Mouse (Mus musculus): ENCODE data around the gene Smim11.
A peak's percentile ranks its signal among the peaks of the same experiment; 100 is the strongest.

Gene Smim11

DNA sequence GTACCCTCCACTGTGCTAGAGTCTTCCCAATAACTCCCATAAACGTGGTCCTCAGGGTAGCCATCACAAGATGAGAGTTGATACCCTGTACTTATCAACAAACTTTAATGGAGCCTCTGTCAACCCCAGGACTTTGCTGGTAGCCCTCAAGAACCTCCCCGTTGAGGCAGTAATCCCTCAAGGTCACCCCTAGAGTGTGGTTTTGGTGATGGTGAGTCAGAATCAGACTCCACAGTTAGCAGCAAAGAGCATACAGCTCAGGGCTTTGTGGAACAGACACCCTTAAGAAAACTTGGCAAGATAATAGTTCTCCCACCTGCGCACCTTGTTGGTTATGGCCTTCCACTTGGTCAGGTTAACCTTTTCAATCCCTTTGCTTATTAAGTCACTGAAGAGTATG is 19.3 kb downstream of the Smim11 start:
- DNase-seq: no peak

DNA sequence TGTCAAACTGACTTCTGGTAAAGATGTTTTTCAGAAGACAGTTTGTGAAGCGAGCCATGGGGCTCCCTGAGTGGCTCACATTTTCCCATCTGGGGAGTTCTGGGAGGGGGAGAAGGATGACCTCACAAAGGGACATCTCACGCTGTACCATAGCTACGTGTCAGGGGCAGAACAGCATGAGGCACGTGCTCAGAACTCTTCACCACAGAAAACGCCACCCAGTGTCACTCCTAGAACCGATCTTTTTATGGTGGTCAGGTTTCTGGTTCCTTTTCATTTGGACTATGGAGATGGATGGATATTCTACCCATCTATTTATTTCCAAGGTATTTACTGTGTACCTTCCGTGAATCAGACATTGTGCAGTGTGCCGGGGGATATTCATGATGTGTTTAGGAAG is 20.3 kb downstream of the Smim11 start, which contains the start of gene Fam243:
Gene Fam243 (minus strand): TSS at position 101 of the 400 bp plus-strand sequence.
- DNase-seq: no peak

DNA sequence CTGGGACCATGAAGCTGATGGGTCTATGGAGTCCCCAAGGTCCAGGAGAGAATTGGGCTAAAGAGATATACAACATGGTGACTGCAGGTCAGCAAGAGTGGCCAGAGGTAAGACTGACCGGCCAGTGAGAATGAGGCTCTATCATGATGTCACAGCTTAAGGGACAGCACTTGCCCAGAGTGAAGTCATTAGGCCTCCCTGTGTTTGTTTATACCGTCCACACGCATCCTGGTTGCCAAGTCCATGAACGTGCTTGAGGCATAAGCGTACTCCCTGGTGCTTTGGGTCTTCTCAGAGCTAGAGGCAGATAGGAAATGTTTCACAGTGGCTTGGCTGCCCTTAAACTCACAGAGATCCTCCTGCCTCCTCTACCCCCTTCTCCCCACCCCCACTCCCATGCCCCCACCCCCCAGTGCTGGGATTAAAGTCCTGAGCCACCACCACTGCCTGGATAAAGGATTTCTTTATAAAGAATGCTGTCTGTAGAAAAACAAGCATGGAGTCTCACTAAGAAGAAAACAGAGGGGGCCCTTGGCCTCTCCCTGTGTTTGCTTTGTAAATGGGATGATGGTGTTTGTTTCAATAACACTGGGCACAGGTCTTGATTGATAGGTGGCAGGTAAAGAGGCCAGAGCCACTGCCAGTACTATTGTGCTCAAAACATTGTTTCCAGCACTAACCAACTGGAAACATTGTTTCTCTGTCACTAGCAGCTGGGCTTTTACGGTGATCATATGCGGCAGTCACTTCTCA is 23.4 kb downstream of the Smim11 start:
- no peak for DNase-seq

DNA sequence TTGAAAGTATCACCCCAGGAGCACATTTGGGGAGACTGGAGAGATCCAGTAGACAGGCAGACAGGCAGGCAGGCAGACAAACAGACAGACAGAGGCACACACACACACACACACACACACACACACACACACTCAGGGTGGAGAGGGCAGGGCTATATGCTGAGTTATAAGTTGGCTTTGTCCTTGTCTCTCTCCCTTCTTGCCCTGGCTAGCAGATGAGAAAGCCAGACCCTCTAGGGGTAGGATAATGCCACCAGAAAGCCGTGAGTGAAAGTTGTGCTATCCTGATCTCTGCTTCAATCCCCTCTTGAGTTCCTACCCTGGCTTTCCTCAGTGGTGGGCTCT is 23.9 kb downstream of the Smim11 start:
- DNase-seq: no peak

DNA sequence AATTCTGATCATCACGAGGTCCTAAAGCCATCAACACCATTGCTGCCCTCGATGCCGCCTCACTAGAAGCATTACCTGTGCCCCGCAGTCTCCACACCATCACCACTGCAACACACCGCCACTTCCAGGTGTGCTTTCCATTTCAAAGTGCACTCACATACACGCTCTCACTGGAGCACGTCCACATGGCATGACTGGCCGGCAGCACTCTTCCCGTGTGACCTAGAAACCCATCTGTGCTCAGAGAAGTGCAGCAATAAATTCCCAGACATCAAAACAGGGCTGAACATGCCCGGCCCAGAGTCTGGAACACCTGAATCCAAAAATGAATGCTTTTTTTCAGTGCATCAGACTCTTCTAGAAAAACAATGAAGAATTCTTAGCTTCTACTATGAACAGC is 26.8 kb downstream of the Smim11 start:
- DNase-seq: no peak

DNA sequence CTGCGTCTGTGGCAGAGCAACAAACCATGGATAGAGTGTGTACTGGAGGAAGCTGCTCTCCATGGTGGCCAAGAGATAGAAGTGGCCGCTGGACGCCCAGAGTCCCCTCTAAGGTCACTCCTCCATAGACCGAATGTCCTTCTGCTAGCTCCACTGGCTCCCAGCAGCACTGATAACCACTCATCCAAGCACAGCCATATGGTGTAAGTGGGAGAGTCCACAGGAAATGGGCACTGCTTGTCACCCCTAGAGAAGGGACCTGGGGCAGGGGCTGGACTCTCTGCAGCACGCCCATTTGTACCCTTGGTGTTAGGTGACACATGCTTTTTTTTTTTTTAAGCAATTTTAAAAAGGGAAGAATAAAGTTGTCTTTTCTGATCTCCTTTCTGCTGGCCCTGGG is 29.9 kb downstream of the Smim11 start:
- no peak for DNase-seq

DNA sequence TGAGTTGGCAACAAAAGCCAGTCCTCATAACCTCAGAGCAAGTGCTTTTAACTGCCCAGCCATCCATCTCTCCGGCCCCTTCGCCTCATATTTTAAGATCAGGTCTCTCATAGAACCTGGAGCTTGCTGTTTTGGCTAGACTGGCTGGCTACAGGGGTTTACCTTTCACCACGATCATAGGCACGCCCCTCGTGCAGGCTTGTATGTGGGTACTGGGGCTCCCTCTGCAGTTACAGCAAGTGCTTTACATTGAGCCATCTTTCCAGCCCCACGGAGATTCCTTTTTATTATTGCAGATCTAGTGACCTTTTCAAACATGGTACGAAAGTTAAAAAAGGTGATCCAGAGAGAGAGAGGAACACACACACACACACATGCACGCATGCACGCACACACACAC is 33.5 kb downstream of the Smim11 start:
- DNase-seq: no peak

DNA sequence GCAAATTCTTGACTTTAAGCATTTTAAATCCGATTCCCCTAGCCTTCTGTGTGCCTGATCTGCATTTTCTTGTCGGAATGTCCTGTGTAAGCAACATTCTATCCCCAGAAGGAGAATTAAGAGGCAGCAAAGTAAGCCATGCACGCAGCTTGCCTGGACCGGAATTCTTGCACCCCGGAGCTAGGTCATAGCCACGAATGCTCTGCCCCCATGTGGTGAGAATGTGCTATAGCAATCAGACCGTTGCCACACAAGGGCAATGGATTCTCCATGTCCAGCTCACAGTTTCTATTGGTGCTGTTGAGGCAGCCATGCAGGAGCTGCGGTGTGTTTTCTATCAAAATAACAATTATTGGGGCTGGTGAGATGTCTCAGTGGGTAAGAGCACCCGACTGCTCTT is 35.2 kb downstream of the Smim11 start:
- peak; percentile 68 for DNase-seq

DNA sequence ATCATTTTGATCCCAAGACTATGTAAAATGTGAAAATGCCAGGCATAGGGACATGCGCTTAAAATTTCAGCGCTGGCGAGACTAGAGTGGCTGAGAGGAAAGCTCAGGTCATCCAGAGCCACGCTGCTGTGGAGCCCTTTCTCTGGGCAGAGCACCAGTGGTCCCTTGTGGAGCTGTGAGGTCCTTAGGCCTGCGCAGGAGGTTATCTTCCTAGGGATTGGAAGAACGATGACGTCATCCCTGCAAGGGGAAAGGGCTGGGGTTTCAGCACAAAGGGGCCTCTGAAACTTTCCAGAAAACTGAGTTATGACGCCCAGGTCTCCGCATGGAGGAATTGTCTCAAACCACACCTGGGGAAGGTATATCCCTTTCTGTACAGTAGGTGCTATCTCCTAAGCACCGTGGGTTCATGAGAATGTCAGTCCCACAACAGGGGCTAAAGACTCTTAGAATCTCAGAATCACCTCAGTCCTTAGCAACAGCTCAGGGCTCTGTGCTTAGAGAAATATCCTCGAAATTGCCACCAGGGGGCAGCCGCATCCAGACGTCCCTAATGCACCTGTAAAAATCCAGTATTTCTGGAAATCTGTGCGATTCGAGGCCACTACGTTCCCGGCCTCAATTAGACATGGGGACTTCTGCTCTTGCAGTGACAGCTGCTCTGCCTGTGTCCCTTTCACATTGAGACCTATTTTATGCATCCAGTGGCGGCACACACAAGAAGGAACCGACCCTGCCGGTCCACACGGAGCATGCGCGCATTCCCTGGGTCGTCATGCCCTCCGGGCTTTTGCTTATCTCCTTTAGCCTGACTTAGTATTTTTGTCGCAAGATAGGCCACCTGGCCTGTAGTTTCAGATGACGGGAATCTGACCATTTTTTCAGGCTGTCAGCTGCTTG is 39.8 kb downstream of the Smim11 start:
- peak; percentile 76 for DNase-seq

DNA sequence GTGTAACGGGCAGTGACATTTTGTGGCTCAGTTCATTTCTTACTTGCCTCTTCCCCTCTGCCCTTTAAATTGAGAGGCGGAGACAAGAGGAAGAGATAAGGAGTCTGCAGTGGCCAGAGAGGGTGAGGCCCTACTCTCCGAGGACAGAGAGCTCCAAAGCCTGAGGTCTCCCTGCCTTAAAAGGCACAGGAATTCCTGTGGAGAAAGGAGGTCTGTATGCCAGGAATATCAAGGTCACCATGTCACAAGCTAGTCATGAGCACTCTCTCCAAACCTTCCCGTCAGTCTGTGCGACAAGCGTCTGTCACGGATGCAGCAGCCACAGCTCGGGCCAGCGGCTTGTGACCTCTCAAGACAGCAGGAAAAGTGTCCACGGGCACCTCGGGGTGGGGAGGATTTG is 44.1 kb downstream of the Smim11 start:
- DNase-seq: no peak

DNA sequence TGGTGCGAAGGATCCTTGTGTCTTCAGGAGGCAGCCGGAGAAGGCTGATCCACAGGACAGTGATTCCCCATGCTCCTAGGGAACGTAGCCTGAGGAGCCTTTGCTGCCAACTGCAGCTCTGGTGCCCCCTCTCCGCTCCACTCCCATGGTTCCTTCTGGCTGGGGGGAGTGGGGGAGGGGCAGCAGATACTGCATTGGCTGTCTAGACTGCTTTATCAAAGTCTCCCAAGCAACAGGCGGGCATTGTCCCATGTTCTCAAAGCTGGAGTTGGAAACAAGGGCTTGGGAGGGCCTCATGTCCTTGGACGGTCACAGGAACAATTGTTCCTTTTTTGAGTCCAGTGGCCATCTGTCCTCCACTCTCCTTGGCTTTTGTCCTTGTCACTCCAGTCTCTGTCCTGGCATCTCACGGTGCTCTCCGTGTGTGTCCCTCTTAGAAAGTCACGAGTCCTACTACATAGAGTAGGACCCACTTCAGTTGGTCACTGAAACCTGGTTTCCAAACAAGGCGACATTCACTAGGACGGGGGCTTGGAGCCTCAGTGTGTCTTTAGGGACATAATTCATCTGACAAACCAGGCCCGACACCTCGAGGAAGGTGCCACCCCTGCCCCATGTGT is 45.3 kb downstream of the Smim11 start:
- DNase-seq: peak; percentile 35

DNA sequence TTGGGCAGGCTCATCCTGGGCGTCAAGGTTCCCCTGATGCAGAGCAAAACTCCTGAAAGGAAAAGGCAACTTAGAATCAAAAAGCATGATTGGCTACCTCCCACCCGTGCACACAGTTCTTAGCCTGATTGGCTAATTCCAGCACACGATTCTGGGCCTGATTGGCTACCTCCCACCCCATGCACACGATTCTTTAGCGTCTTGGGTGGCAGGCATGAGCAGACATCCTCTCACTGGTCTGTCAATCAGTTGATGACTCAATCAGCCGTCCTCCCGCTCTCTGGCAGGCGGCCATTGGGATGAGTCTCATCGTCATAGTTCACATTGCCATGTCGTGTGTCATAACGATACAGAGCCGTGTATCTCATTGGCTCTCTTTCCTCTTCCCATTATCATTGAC is 47.9 kb downstream of the Smim11 start:
- no peak for DNase-seq

DNA sequence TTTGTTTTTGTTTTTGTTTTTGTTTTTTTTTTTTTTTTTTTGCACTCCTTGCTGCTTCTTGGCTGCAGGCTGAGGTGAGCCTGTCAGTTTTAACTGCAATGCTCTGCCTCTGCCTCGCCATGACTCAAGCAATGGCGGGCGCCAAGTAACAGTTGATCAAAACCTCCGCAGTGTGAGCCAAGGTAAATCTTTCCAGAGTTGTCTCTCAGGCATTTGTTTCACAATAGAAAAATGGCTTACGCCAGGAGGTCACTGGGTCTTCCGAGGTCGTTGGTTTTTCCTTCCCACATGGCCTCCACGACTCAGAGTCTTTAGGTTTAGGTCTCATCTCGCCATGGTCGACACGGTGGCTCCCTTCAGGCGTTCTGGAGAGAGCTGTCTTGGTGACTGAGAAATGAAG is 52.2 kb downstream of the Smim11 start:
- DNase-seq: no peak

DNA sequence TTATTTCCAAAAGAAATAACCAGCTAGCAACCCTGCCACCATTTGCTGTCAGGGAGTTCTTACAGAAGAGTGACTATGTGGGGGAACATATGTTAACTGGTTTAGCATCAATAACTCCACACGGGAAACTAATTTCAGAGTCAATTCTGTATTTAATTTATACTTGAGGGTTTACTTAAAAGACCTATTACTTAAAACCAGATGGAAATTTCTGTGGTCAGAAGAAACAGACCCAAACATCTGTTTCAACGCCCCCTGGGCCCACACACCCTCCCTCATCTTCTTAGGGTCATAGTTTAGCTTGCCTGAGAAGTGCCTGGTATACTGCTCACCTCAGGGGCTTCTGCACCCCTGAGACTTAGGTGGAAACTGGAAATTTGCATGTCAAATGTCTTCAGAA is 52.8 kb downstream of the Smim11 start:
- DNase-seq: no peak

DNA sequence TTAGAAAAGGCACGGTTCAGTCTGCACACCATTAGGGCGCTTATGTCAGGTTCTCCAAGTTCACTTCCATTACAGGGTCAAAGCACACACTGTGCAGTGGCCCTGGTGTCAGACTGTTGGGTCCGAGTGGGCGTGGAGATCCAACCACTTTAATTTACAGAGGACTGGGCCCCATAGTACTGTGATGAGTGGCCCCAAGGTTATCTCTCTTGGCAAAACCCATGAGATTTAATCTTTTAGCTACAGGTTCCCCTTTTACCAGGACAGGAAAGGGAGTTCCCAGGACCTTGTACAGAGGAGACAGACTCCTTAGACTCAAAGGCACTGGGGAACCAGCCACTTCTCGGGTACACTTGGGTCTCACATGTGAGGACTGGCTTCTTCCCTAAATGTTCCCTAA is 54.3 kb downstream of the Smim11 start:
- no peak for DNase-seq

DNA sequence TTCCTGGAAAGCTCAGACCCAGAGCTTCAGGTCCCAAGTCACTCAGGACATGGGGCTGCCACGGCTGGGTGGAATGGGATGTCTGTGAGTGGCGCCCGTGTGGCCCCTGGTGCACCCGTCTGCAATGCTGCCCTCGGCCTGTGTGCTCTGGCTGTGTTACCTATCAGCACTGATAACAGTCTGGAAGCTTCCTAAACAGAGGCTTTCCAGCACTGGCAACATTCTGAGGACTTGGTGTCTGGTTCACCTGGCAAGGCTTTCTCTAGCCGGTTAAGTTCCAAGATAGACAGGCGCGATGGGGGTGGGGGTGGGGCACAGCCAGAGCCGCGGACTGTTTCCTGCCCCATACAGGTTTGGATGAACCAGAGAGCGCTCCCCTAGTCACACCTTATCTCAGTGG is 54.9 kb downstream of the Smim11 start:
- no peak for DNase-seq

DNA sequence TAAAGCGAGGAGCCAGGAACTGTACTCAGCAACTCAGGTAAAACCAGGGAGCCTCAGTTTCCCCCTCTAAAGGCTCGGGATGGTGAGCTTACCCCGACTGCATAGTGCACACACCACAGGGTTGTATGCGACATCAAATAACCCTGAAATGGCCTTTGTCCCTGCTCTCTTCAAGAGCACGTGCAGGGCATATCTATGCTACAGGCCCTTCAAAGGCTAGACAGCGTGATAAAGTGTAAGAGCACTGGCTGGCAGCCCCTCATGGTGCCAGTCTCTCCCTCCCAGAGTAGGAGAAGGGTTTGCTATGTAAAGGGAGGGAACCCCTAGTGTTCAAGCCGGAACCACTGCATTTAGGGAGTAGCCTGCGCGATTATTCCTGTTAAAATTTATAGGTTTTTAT is 55.9 kb downstream of the Smim11 start:
- no peak for DNase-seq

DNA sequence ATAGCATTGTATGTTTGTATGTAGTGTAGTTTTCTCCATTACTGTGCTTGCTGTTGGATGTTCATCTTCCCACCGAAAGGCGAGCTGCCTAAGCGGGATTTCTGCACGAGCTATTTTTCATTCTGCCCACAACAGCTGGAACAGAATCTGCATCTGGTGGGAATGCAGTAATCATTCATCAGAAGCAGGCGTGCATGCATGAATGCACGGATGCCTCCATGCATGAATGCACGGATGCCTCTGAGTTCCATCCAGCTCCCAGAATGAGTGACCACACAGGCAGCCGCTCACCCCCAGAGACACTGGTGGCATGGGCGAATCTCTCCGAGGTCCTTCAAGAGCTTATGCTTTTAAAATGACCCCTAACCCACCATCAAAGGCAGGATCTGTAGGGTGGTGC is 56.5 kb downstream of the Smim11 start:
- DNase-seq: no peak

DNA sequence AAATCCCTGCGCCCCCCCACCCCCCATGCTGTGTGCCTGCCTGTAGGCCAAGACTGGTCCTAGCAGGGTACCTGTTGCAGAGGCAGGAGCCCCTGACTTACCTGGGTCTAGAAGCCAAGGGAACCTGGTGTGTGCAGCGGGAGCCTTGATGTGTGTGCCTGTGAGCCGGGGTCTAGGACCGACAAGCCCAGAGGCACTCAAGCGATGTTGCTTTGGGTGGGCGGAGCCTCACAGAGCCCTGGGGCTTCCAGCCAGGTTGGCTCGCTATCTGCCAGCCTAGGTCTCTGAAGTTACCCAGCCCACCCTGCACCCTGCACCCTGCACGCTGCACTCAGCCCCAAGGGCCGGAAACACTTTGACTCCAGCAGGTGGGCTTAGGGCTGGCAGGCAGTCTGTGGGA is 57.6 kb downstream of the Smim11 start:
- no peak for DNase-seq

DNA sequence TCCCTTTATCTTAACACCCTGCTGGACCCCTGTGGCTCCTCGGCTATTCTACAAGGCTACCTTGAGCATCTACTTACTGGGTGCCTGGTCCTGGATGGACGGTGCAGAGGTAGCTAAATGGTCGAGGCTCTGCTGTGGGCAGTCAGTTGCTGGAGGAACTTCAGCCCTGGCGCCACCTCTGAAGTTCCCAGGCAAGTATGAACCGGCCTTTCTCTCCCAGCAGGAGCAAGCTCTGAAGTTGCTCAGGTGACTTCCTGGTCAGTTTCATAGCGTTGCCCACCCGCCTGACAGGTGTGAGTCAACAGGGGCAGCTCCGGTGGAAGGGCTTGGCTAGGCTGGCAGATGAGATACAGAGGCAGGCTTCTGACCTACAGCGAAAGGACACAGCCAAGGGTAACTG is 58.1 kb downstream of the Smim11 start, which contains the start of gene Kcne1:
Gene Kcne1 (minus strand): TSS at position 240 of the 400 bp plus-strand sequence.
- DNase-seq: no peak

DNA sequence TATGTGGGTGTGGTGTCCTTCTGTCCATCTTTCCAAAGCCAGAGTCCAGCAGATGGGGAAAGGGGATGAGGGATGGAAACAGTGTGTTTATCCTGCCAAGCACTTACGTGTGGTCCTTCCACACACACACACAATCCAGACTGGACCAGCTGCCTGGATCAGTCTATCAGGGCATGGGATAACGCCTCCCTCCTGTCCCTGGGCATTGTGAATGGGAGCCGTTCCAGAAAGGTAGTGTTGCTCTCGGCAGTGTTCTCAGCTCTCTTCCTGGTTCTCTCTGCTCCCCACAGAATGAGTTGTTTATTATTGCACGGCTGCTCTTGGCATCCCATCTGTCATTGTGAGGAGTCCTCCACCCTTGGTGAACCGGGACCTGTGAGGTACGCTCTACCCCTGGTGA is 59.6 kb downstream of the Smim11 start:
- DNase-seq: no peak
